Mouse (Mus musculus): ENCODE measurements around the gene Olfr503. TPM values are rescaled to one million over a fixed set of nuclear protein-coding genes. Genes with fewer than 3 reads are reported as not detected.

Olfr503 gene
- polyA plus RNA-seq (2017; shearing (Covaris generic)), result not detected

DNA sequence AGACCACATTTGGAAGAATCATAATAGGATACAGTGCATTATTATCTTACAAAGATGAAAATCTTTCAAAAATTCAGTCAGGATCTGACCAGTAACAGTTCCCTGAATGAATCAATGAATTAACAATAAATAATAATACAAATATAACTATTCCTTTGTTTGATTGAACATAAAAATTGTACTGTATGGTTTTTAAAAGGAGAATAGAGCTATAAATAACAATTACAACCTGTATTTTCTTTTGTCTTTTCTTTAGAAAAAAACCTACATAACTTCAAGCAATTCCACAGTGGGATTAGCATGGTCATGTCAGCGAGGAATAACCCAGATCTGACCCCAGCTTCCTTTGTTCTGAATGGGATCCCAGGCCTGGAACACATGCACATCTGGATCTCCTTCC lies at the start of gene Olfr503:
Gene Olfr503, plus strand, starts transcription at position 301 of the 400 bp plus-strand sequence.

DNA sequence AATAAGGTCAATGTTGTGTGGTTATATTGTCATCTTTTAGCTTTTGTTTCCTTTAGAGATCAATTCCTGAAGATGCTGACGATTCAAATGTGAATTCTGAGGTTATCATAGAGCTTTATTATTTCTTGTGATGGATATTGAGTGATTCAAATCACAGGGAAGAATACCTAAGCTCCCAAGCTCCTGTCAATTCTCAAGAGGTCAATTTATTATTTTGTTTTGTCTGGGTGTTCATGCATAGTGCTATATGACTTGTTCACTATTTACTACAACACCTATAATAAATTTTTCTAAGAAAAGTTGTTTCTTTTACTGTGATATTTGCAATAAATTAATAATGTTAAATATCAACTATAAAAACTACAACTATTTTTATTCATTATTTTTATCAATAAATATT lies 19.4 kb upstream of the Olfr503 start, which contains the start of gene Olfr502:
Gene Olfr502, minus strand, starts transcription at position 101 of the 400 bp plus-strand sequence.

DNA sequence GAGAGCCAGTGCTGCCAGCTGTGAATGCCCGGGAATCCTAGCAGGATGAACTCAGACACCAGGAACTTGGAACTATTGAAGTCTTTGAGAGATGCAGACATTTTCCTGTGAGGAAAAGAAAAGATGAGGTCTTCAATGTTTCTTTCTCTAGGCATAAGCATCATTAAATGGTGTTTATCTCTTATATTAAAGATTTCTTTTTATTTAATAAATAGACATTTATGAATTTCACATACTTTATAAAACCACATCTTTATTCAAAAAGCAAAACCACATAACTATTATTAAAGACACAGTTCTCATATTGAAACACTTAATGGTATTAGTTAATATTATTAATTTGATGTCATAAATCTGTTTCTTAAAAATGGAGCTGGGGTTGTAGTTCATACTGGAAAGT lies 21.4 kb downstream of the Olfr503 start, which contains the start of gene Olfr504:
Gene Olfr504, minus strand, starts transcription at position 101 of the 400 bp plus-strand sequence.

Other genes with a start within 250 kb of the Olfr503 start
- gene Olfr491, start 231.1 kb upstream of the Olfr503 start, polyA plus RNA-seq (2017; shearing (Covaris generic)), result not detected
- not detected for gene Olfr492, start 220.9 kb upstream of the Olfr503 start, polyA plus RNA-seq (2017; shearing (Covaris generic))
- not detected for gene Olfr493, start 197.5 kb upstream of the Olfr503 start, polyA plus RNA-seq (2017; shearing (Covaris generic))
- gene Olfr494, start 179.2 kb upstream of the Olfr503 start, polyA plus RNA-seq (2017; shearing (Covaris generic)), result not detected
- gene Olfr495, start 151.4 kb upstream of the Olfr503 start, polyA plus RNA-seq (2017; shearing (Covaris generic)), result not detected
- gene Olfr497, start 124.1 kb upstream of the Olfr503 start, polyA plus RNA-seq (2017; shearing (Covaris generic)), result not detected
- not detected for gene Olfr498, start 79.2 kb upstream of the Olfr503 start, polyA plus RNA-seq (2017; shearing (Covaris generic))
- not detected for gene Olfr502, start 19.5 kb upstream of the Olfr503 start, polyA plus RNA-seq (2017; shearing (Covaris generic))
- gene Olfr504, start 21.3 kb downstream of the Olfr503 start, polyA plus RNA-seq (2017; shearing (Covaris generic)), result not detected
- gene Olfr506, start 66.3 kb downstream of the Olfr503 start, polyA plus RNA-seq (2017; shearing (Covaris generic)), result not detected
- gene Olfr507, start 77.3 kb downstream of the Olfr503 start, polyA plus RNA-seq (2017; shearing (Covaris generic)), result not detected
- not detected for gene Olfr508, start 85.5 kb downstream of the Olfr503 start, polyA plus RNA-seq (2017; shearing (Covaris generic))
- not detected for gene Olfr509, start 107.4 kb downstream of the Olfr503 start, polyA plus RNA-seq (2017; shearing (Covaris generic))
- gene Olfr510, start 121.9 kb downstream of the Olfr503 start, polyA plus RNA-seq (2017; shearing (Covaris generic)), result not detected
- not detected for gene Olfr512, start 168.8 kb downstream of the Olfr503 start, polyA plus RNA-seq (2017; shearing (Covaris generic))
- not detected for gene Olfr513, start 206.4 kb downstream of the Olfr503 start, polyA plus RNA-seq (2017; shearing (Covaris generic))

Data from inflammation-experienced regulatory T-cells, adult 16 weeks (primary cell).